23 mouse cellular contexts compared by ENCODE assay signal in the genomic region with DNA sequence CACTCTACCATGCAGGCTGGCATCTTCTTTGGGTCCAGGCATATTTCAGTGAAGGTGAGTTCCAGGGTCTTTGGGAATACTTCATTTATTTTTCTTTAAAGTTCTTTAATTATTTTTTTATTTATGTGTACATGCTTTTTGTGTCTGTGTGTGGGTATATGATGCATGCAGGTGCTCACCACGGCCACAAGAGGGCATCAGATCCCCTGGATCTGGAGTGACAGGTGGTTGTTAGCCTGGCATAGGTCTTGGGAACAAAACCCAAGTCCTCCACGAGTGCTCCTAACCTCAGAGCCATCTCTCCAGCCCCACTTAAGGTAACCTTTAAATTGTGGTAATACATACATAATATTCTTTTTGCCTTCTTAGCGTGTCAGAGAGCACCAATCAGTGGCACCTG. TPM values are rescaled to one million over a fixed set of nuclear protein-coding genes. Genes with fewer than 3 reads are reported as not detected.
A peak's percentile ranks its signal among the peaks of the same experiment; 100 is the strongest.
DNase-seq lines count a peak whose midpoint lies in the region; ATAC-seq and TF ChIP-seq lines count a peak whose summit lies in the region.
"Had no signal": no experiment of that assay in that cellular context is flagged by ENCODE, and none has a peak within 500 bp of the region (broad histone marks: within the 10 kb centered on the region; RNA-seq: fewer than 3 reads in every experiment).

No protein-coding gene starts in this region.

- H3K4me3 ChIP-seq in heart, adult 2 months = no peak overlapping the region
- no peak overlapping the region for H3K4me3 ChIP-seq in liver, adult 2 months (ENCODE audit: insufficient read depth, low read depth, low read length)
- no peak overlapping the region for H3K4me3 ChIP-seq in liver, embryonic 11.5 days (ENCODE audit: low read depth, low read length)
- no peak overlapping the region for H3K4me3 ChIP-seq in CH12.LX (replicated peaks in 1 of 3; ENCODE audit: low read depth in 2 of 3, low read length in 2 of 3, poor library complexity in 1 of 3)
- H3K4me3 ChIP-seq: embryonic facial prominence, embryonic 12.5 days; heart, embryonic 12.5 days; midbrain, embryonic 12.5 days had no signal

- no peak for TF ChIP-seq POLR2A in heart, adult 2 months (IDR thresholded peaks at IDR 0.05; ENCODE audit: insufficient read depth, low read depth, low read length)
- TF ChIP-seq POLR2A in liver, adult 2 months (IDR thresholded peaks at IDR 0.05; ENCODE audit: extremely low read depth, insufficient read depth, low read length) = no peak
- no peak for TF ChIP-seq POLR2A in CH12.LX (IDR thresholded peaks at IDR 0.05; ENCODE audit: low read depth, low read length)

- H3K27me3 ChIP-seq in heart, adult 2 months (ENCODE audit: control insufficient read depth, insufficient read depth, low read length) = no peaks in the 10 kb centered on the region
- H3K27me3 ChIP-seq in liver, adult 2 months (ENCODE audit: control insufficient read depth, insufficient read depth, low read length) = no peaks in the 10 kb centered on the region; the same call in 1 of the 2 replicates
- no peaks in the 10 kb centered on the region for H3K27me3 ChIP-seq in liver, embryonic 11.5 days (replicated peaks; ENCODE audit: control insufficient read depth, insufficient read depth, low read length)
- peaks cover 63% of the 10 kb centered on the region for H3K27me3 ChIP-seq in CH12.LX (replicated peaks)
- H3K27me3 ChIP-seq: embryonic facial prominence, embryonic 12.5 days; heart, embryonic 12.5 days; midbrain, embryonic 12.5 days had no signal

- H3K27ac ChIP-seq in heart, adult 2 months = no peak overlapping the region
- H3K27ac ChIP-seq in liver, adult 2 months (replicated peaks; ENCODE audit: insufficient read depth, low read depth, low read length) = no peak overlapping the region
- H3K27ac ChIP-seq in liver, embryonic 11.5 days (ENCODE audit: low read depth, low read length) = no peak overlapping the region
- H3K27ac ChIP-seq in CH12.LX (ENCODE audit: insufficient read depth, low read depth) = no peak overlapping the region
- H3K27ac ChIP-seq: embryonic facial prominence, embryonic 12.5 days; midbrain, embryonic 12.5 days had no signal

- no peak; the same call in 1 of the 2 replicates for TF ChIP-seq RAD21 in CH12.LX (IDR thresholded peaks at IDR 0.05; ENCODE audit: low read depth, low read length)

- no peak for ATAC-seq in liver, embryonic 11.5 days (replicated peaks; ENCODE audit: low FRiP score)
- ATAC-seq: activated CD4-positive, CD25-positive, alpha-beta regulatory T cell, adult 4 months had no signal

- H3K36me3 ChIP-seq in heart, adult 2 months (ENCODE audit: control insufficient read depth, insufficient read depth, low read length) = no peaks in the 10 kb centered on the region
- no peaks in the 10 kb centered on the region for H3K36me3 ChIP-seq in liver, adult 2 months (ENCODE audit: control insufficient read depth, insufficient read depth, low read length)
- no peaks in the 10 kb centered on the region; the same call in 1 of the 2 replicates for H3K36me3 ChIP-seq in liver, embryonic 11.5 days (ENCODE audit: control insufficient read depth, insufficient read depth, low read length)
- no peaks in the 10 kb centered on the region for H3K36me3 ChIP-seq in CH12.LX (replicated peaks in 1 of 2; ENCODE audit: control insufficient read depth in 1 of 2, insufficient read depth in 1 of 2, low read length in 1 of 2)
- H3K36me3 ChIP-seq: embryonic facial prominence, embryonic 12.5 days; heart, embryonic 12.5 days; midbrain, embryonic 12.5 days had no signal

- 80% methylated on average over 3 of the region's 3 CpGs for WGBS in heart, adult 2 months
- WGBS in liver, adult 2 months = 72% methylated on average over 3 of the region's 3 CpGs
- 64% methylated on average over 3 of the region's 3 CpGs for WGBS in liver, embryonic 11.5 days

- intact Hi-C loops in heart, adult 2 months (cut with DNase I) = no loop called here
- intact Hi-C loops in heart, postnatal 25 days (cut with DNase I) = no loop called here

- no peak overlapping the region for H3K9ac ChIP-seq in heart, adult 2 months (ENCODE audit: low read depth, low read length)
- H3K9ac ChIP-seq in liver, adult 2 months (ENCODE audit: low read depth, low read length) = no peak overlapping the region
- no peak overlapping the region for H3K9ac ChIP-seq in liver, embryonic 11.5 days (ENCODE audit: low read depth, low read length)
- H3K9ac ChIP-seq in CH12.LX (ENCODE audit: insufficient read depth, low read depth) = no peak overlapping the region
- H3K9ac ChIP-seq: embryonic facial prominence, embryonic 12.5 days; heart, embryonic 12.5 days; midbrain, embryonic 12.5 days had no signal

- no peaks in the 10 kb centered on the region for H3K9me3 ChIP-seq in liver, embryonic 11.5 days (ENCODE audit: control insufficient read depth, low read length)
- peaks cover 17% of the 10 kb centered on the region for H3K9me3 ChIP-seq in CH12.LX (replicated peaks; ENCODE audit: low read length)
- H3K9me3 ChIP-seq: embryonic facial prominence, embryonic 12.5 days; midbrain, embryonic 12.5 days had no signal

- peak; percentile 27; the same call in 1 of the 2 replicates for TF ChIP-seq CTCF in heart, adult 2 months (IDR thresholded peaks at IDR 0.05)
- peak; percentile 13; the same call in 1 of the 2 replicates for TF ChIP-seq CTCF in liver, adult 2 months (IDR thresholded peaks at IDR 0.05; ENCODE audit: low read depth, low read length)
- peak in 1 of 2 experiments; percentile 35; a peak in 1 of 4 replicates for TF ChIP-seq CTCF in CH12.LX (conservative IDR thresholded peaks at IDR 0.05 in 1 of 2, IDR thresholded peaks at IDR 0.05 in 1 of 2; ENCODE audit: low read depth in 2 of 2, low read length in 2 of 2)

- no peaks in the 10 kb centered on the region for H3K4me1 ChIP-seq in heart, adult 2 months (ENCODE audit: control insufficient read depth, insufficient read depth, low read length)
- H3K4me1 ChIP-seq in liver, adult 2 months (ENCODE audit: control insufficient read depth, insufficient read depth, low read length) = no peaks in the 10 kb centered on the region
- no peaks in the 10 kb centered on the region for H3K4me1 ChIP-seq in liver, embryonic 11.5 days (replicated peaks; ENCODE audit: control insufficient read depth, insufficient read depth, low read length)
- H3K4me1 ChIP-seq in CH12.LX (ENCODE audit: control insufficient read depth in 1 of 2, insufficient read depth in 2 of 2) = no peaks in the 10 kb centered on the region
- H3K4me1 ChIP-seq: heart, embryonic 12.5 days had no signal

- no peak overlapping the region for H3K4me2 ChIP-seq in liver, embryonic 11.5 days
- H3K4me2 ChIP-seq in CH12.LX (ENCODE audit: insufficient read depth, low read depth, poor library complexity, severe bottlenecking) = no peak overlapping the region
- H3K4me2 ChIP-seq: embryonic facial prominence, embryonic 12.5 days; heart, embryonic 12.5 days; hindbrain, embryonic 14.5 days; midbrain, embryonic 12.5 days had no signal

- DNase-seq in heart, adult 2 months = no peak
- no peak for DNase-seq in heart, postnatal 25 days (ENCODE audit: low spot score)
- DNase-seq in liver, adult 2 months (ENCODE audit: extremely low read depth, low read depth, low spot score) = no peak
- no peak for DNase-seq in liver, embryonic 11.5 days (ENCODE audit: low spot score)
- DNase-seq in CH12.LX (ENCODE audit: extremely low read depth) (peak; percentile 6), R1 (ENCODE audit: low read depth, low spot score) (peak; percentile 62)
- DNase-seq in adrenal gland, adult 2 months = no peak
- DNase-seq in kidney, adult 9 months = no peak
- DNase-seq: cerebellum, adult 11 months; layer of hippocampus, adult 9-11 months; lung, postnatal 4 days; thymus, postnatal 36 days had no signal

- no peaks in the 10 kb centered on the region for H3K79me2 ChIP-seq in heart, adult 2 months (replicated peaks; ENCODE audit: control insufficient read depth, insufficient read depth, low read length)
- H3K79me2 ChIP-seq in liver, adult 2 months (ENCODE audit: control insufficient read depth, insufficient read depth, low read length) = no peaks in the 10 kb centered on the region
- H3K79me2 ChIP-seq in CH12.LX (replicated peaks; ENCODE audit: control insufficient read depth, extremely low read depth, insufficient read depth, poor library complexity, severe bottlenecking) = no peaks in the 10 kb centered on the region

- no peak for TF ChIP-seq EP300 in heart, adult 2 months (IDR thresholded peaks at IDR 0.05; ENCODE audit: insufficient read depth, low read depth, low read length)
- no peak for TF ChIP-seq EP300 in CH12.LX (IDR thresholded peaks at IDR 0.05; ENCODE audit: low read length)

- dilution Hi-C loops in CH12.LX (cut with MboI; ENCODE audit: extremely low pct_ligation_motif_present, extremely low pct_unique_long_range_greater_than_20kb, low sequenced_read_pairs) = no loop called here

- in situ Hi-C loops in CH12.LX (cut with MboI; ENCODE audit: low pct_ligation_motif_present, low pct_unique_long_range_greater_than_20kb, low sequenced_read_pairs) = no loop called here

RNA-seq across cellular contexts. Expression of a gene that starts 10.7 kb away (rescaled TPM):
- under 1 TPM; 0.05 to 0.23 TPM for total RNA-seq in heart, adult 2 months (2021)
- polyA plus RNA-seq in heart, adult 2 months (2012; rRNA removed) = 0.33 and 0.41 TPM in 2 replicates
- under 1 TPM; 0.06 to 0.16 TPM for total RNA-seq in heart, postnatal 25 days (2021)
- under 0.01 TPM in 1 of 2 replicates, not detected in the other for total RNA-seq in liver, adult 2 months (2014; rRNA removed)
- 0.04 TPM in 1 of 2 replicates, not detected in the other for polyA plus RNA-seq in liver, adult 2 months (2012; rRNA removed)
- polyA plus RNA-seq in liver, embryonic 11.5 days (2014; fragmentation: Nextera tagmentation; extraction: Ambion mirVana) = not detected in 2 replicates
- total RNA-seq in CH12.LX (2012; rRNA removed) (not detected in 2 replicates), CH12.LX (2014; rRNA removed) (not detected in 2 replicates)
- polyA plus RNA-seq in CH12.LX (2012; ENCODE audit: insufficient read length, low read depth) = not detected in 2 replicates
- total RNA-seq in adrenal gland, adult 2 months (2021) = under 1 TPM; 0.45 to 0.66 TPM
- 1.2 and 1.6 TPM in 2 replicates for polyA plus RNA-seq in adrenal gland, adult 2 months (2012; rRNA removed)
- total RNA-seq: common myeloid progenitor, adult 5-6 weeks had no signal
- polyA plus RNA-seq: activated CD4-positive, CD25-positive, alpha-beta regulatory T cell, adult 4 months; heart, embryonic 12.5 days; midbrain, embryonic 12.5 days had no signal

RNA-seq across cellular contexts. Expression of a gene that starts 20.0 kb away (rescaled TPM):
- 10 to 100 TPM; 27.9 to 33.2 TPM for total RNA-seq in heart, adult 2 months (2021)
- polyA plus RNA-seq in heart, adult 2 months (2012; rRNA removed) = 39.0 and 41.4 TPM in 2 replicates
- total RNA-seq in heart, postnatal 25 days (2021) = 10 to 100 TPM; 45.5 to 49.2 TPM
- 6.6 and 8.4 TPM in 2 replicates for total RNA-seq in liver, adult 2 months (2014; rRNA removed)
- 11.8 and 16.2 TPM in 2 replicates for polyA plus RNA-seq in liver, adult 2 months (2012; rRNA removed)
- 0.22 and 0.36 TPM in 2 replicates for polyA plus RNA-seq in liver, embryonic 11.5 days (2014; fragmentation: Nextera tagmentation; extraction: Ambion mirVana)
- total RNA-seq in CH12.LX (2012; rRNA removed) (not detected in 2 replicates), CH12.LX (2014; rRNA removed) (not detected in 2 replicates)
- not detected in 2 replicates for polyA plus RNA-seq in CH12.LX (2012; ENCODE audit: insufficient read length, low read depth)
- 10 to 100 TPM; 17.0 to 21.0 TPM for total RNA-seq in adrenal gland, adult 2 months (2021)
- 41.3 and 51.7 TPM in 2 replicates for polyA plus RNA-seq in adrenal gland, adult 2 months (2012; rRNA removed)
- total RNA-seq: common myeloid progenitor, adult 5-6 weeks had no signal
- polyA plus RNA-seq: activated CD4-positive, CD25-positive, alpha-beta regulatory T cell, adult 4 months had no signal

RNA-seq across cellular contexts. Expression of a gene that starts 33.6 kb away (rescaled TPM):
- total RNA-seq in heart, adult 2 months (2021) = not detected
- polyA plus RNA-seq in heart, adult 2 months (2012; rRNA removed) = not detected in 2 replicates
- total RNA-seq in heart, postnatal 25 days (2021) = not detected
- not detected in 2 replicates for total RNA-seq in liver, adult 2 months (2014; rRNA removed)
- polyA plus RNA-seq in liver, adult 2 months (2012; rRNA removed) = not detected in 2 replicates
- polyA plus RNA-seq in liver, embryonic 11.5 days (2014; fragmentation: Nextera tagmentation; extraction: Ambion mirVana) = not detected in 2 replicates
- total RNA-seq in CH12.LX (2012; rRNA removed) (not detected in 2 replicates), CH12.LX (2014; rRNA removed) (not detected in 2 replicates)
- polyA plus RNA-seq in CH12.LX (2012; ENCODE audit: insufficient read length, low read depth) = not detected in 2 replicates
- not detected for total RNA-seq in adrenal gland, adult 2 months (2021)
- polyA plus RNA-seq in adrenal gland, adult 2 months (2012; rRNA removed) = not detected in 2 replicates
- total RNA-seq: adrenal gland, postnatal 4 days; common myeloid progenitor, adult 5-6 weeks; gastrocnemius, postnatal 4 days; left cerebral cortex, postnatal 10 days had no signal
- polyA plus RNA-seq: activated CD4-positive, CD25-positive, alpha-beta regulatory T cell, adult 4 months; frontal cortex, adult 2 months; heart, embryonic 12.5 days; hindbrain, embryonic 14.5 days; spleen, adult 2 months had no signal

RNA-seq across cellular contexts. Expression of a gene that starts 41.2 kb away (rescaled TPM):
- 1 to 10 TPM; 3.6 to 3.7 TPM for total RNA-seq in heart, adult 2 months (2021)
- polyA plus RNA-seq in heart, adult 2 months (2012; rRNA removed) = 6.5 and 8.7 TPM in 2 replicates
- total RNA-seq in heart, postnatal 25 days (2021) = 1 to 10 TPM; 2.9 to 4.2 TPM
- 0.83 and 1.2 TPM in 2 replicates for total RNA-seq in liver, adult 2 months (2014; rRNA removed)
- polyA plus RNA-seq in liver, adult 2 months (2012; rRNA removed) = 2.7 and 3.6 TPM in 2 replicates
- polyA plus RNA-seq in liver, embryonic 11.5 days (2014; fragmentation: Nextera tagmentation; extraction: Ambion mirVana) = 13.9 and 16.5 TPM in 2 replicates
- total RNA-seq in CH12.LX (2012; rRNA removed) (12.1 and 14.6 TPM in 2 replicates), CH12.LX (2014; rRNA removed) (8.7 and 11.0 TPM in 2 replicates)
- polyA plus RNA-seq in CH12.LX (2012; ENCODE audit: insufficient read length, low read depth) = 14.9 and 15.5 TPM in 2 replicates
- total RNA-seq in adrenal gland, adult 2 months (2021) = 10 to 100 TPM; 10.7 to 12.5 TPM
- polyA plus RNA-seq in adrenal gland, adult 2 months (2012; rRNA removed) = 41.3 and 46.2 TPM in 2 replicates

RNA-seq across cellular contexts. Expression of a gene that starts 53.6 kb away (rescaled TPM):
- under 1 TPM in 1 of 2 experiments, not detected in 1; 0.07 TPM for total RNA-seq in heart, adult 2 months (2021)
- 0.59 TPM in 1 of 2 replicates, not detected in the other for polyA plus RNA-seq in heart, adult 2 months (2012; rRNA removed)
- total RNA-seq in heart, postnatal 25 days (2021) = not detected
- total RNA-seq in liver, adult 2 months (2014; rRNA removed) = not detected in 2 replicates
- polyA plus RNA-seq in liver, adult 2 months (2012; rRNA removed) = 0.04 TPM in 1 of 2 replicates, not detected in the other
- polyA plus RNA-seq in liver, embryonic 11.5 days (2014; fragmentation: Nextera tagmentation; extraction: Ambion mirVana) = 0.40 and 0.51 TPM in 2 replicates
- total RNA-seq in CH12.LX (2012; rRNA removed) (not detected in 2 replicates), CH12.LX (2014; rRNA removed) (not detected in 2 replicates)
- polyA plus RNA-seq in CH12.LX (2012; ENCODE audit: insufficient read length, low read depth) = not detected in 2 replicates
- total RNA-seq in adrenal gland, adult 2 months (2021) = under 1 TPM; 0.24 to 0.46 TPM
- polyA plus RNA-seq in adrenal gland, adult 2 months (2012; rRNA removed) = not detected in 2 replicates
- total RNA-seq: common myeloid progenitor, adult 5-6 weeks; gastrocnemius, postnatal 4 days had no signal
- polyA plus RNA-seq: activated CD4-positive, CD25-positive, alpha-beta regulatory T cell, adult 4 months had no signal

Comparison
In these comparisons a context has a peak if more than half of its experiments do, and no peak if none do; other contexts are left out.
1. DNase-seq: peak in CH12.LX (single experiment) and R1 (single experiment); none in heart, adult 2 months (0 of 2), heart, postnatal 25 days (single experiment), liver, adult 2 months (single experiment), liver, embryonic 11.5 days (single experiment), adrenal gland, adult 2 months (single experiment) and kidney, adult 9 months (single experiment).